Mouse (Mus musculus) limb, embryonic 12.5 days (tissue): ENCODE measurements around the gene Adamts4. TPM values are rescaled to one million over a fixed set of nuclear protein-coding genes. Genes with fewer than 3 reads are reported as not detected.
"Not testable (repeated sequence)": the region's sequence is repeated elsewhere in the genome, so short reads cannot be mapped to it uniquely, and the experiment has no call there.

Experiments
- ATAC-seq: fragments of 200-750 bp; cut with Nextera tagmentation; 2 replicates; pipeline ENCODE4 v1.8.0; 2017; ENCODE audit warnings: low read depth, moderate TSS enrichment; ENCODE audit not compliant: insufficient number of reproducible peaks, insufficient read depth, low FRiP score, low TSS enrichment
- H3K27ac ChIP-seq: fragments of 300-500 bp; sonication (generic); 2 replicates; pipeline ENCODE4 v1.5.1; 2016; ENCODE audit warnings: mild to moderate bottlenecking, moderate library complexity
- H3K27me3 ChIP-seq: fragments of 300-500 bp; sonication (generic); 2 replicates; pipeline ENCODE4 v1.6.1; 2016; ENCODE audit warnings: mild to moderate bottlenecking, moderate library complexity
- H3K36me3 ChIP-seq: fragments of 300-500 bp; sonication (generic); 2 replicates; pipeline ENCODE4 v1.6.1; 2016; ENCODE audit warnings: mild to moderate bottlenecking, moderate library complexity
- H3K4me1 ChIP-seq: fragments of 300-500 bp; sonication (generic); replicated peaks from 2 replicates; pipeline ENCODE4 v1.6.1; 2016
- H3K4me2 ChIP-seq: fragments of 300-500 bp; sonication (generic); 2 replicates; pipeline ENCODE4 v1.6.1; 2016; ENCODE audit warnings: mild to moderate bottlenecking, moderate library complexity
- H3K4me3 ChIP-seq: fragments of 300-500 bp; sonication (generic); replicated peaks from 2 replicates; pipeline ENCODE4 v1.5.1; 2016; ENCODE audit warnings: mild to moderate bottlenecking
- H3K9ac ChIP-seq: fragments of 300-500 bp; sonication (generic); replicated peaks from 2 replicates; pipeline ENCODE4 v1.6.1; 2016; ENCODE audit warnings: mild to moderate bottlenecking, moderate library complexity
- H3K9me3 ChIP-seq: fragments of 300-500 bp; sonication (generic); 2 replicates; pipeline ENCODE4 v1.6.1; 2016; ENCODE audit warnings: mild to moderate bottlenecking, moderate library complexity
- WGBS: fragments of 180-500 bp; shearing (Covaris S2); methylation state at CpG from one replicate; pipeline ENCODE4 v1.1.7; 2016; 5-methylcytosine and 5-hydroxymethylcytosine counted together
- polyA plus RNA-seq: library from polyadenylated mRNA; unstranded; fragments of >200 nt; fragmentation: Nextera tagmentation; extraction: Ambion mirVana; gene quantifications from 2 replicates; pipeline ENCODE4 v1.2.1, GENCODE M21; 2016

The Adamts4 gene
- polyA plus RNA-seq, 1 experiment from 2014 or later = 10.5 TPM

- H3K4me2 ChIP-seq = peak within 1 kb of the TSS; percentile 65
- ATAC-seq = peak; percentile 61
- WGBS = under 1% methylated on average over 42 of the region's 42 CpGs
- H3K9ac ChIP-seq = peak within 1 kb of the TSS; percentile 82
- peaks cover 17% of the 10 kb centered on the region for H3K27me3 ChIP-seq
- peak within 1 kb of the TSS; percentile 96 for H3K27ac ChIP-seq
- H3K4me3 ChIP-seq = peak within 1 kb of the TSS; percentile 66
- H3K9me3 ChIP-seq = no peaks in the 10 kb centered on the region
- peaks cover 9% of the 10 kb centered on the region for H3K4me1 ChIP-seq
- H3K36me3 ChIP-seq = peaks cover 8% of the 10 kb centered on the region
Observed at GRCm38 (mm10) chr1:171294298-171295062, 44.3 kb downstream of the Adamts4 start, which contains the start of gene Ufc1. Gene Ufc1, minus strand, starts transcription at chr1:171295024.

- peak overlapping the region; percentile 66 for H3K4me3 ChIP-seq
- H3K27ac ChIP-seq = peak overlapping the region; percentile 96
- peak overlapping the region; percentile 82; the same call in 1 of the 2 replicates for H3K9ac ChIP-seq
- H3K9me3 ChIP-seq = no peaks in the 10 kb centered on the region
- H3K27me3 ChIP-seq = peaks cover 17% of the 10 kb centered on the region
- H3K4me1 ChIP-seq = peaks cover 9% of the 10 kb centered on the region
- peak; percentile 1; the same call in 1 of the 2 replicates for ATAC-seq
- peak overlapping the region; percentile 65 for H3K4me2 ChIP-seq
- H3K36me3 ChIP-seq = peaks cover 3% of the 10 kb centered on the region
- 19% methylated on average over 3 of the region's 3 CpGs for WGBS
Observed at GRCm38 (mm10) chr1:171295063-171295402, 44.8 kb downstream of the Adamts4 start.

DNA sequence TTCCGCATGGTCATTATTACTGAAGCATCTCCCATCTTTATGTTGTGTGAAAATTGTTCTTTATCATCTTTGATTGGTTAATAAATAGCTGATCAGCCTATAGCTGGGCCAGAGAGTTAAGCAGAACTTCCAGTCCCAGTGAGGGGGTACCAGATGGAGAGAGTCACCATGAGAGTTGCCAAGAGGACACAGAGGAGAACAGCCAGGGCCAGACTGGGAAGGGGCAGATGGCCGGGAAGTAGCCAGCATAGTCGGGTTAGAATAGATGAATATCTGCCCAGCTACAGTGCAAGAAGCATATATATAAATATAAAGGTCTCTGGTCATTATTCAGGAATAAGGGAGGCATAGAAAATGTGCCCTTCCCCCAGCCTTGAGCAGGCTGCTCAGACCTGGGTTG lies 48.0 kb downstream of the Adamts4 start:
- no peaks in the 10 kb centered on the region for H3K9me3 ChIP-seq
- no peak overlapping the region for H3K9ac ChIP-seq
- no peak overlapping the region for H3K4me2 ChIP-seq
- 60% methylated on average over 3 of the region's 3 CpGs for WGBS
- H3K4me1 ChIP-seq = peaks cover 8% of the 10 kb centered on the region
- H3K4me3 ChIP-seq = no peak overlapping the region
- ATAC-seq = no peak
- H3K27ac ChIP-seq = no peak overlapping the region
- H3K36me3 ChIP-seq = no peaks in the 10 kb centered on the region
- H3K27me3 ChIP-seq = peaks cover 17% of the 10 kb centered on the region

DNA sequence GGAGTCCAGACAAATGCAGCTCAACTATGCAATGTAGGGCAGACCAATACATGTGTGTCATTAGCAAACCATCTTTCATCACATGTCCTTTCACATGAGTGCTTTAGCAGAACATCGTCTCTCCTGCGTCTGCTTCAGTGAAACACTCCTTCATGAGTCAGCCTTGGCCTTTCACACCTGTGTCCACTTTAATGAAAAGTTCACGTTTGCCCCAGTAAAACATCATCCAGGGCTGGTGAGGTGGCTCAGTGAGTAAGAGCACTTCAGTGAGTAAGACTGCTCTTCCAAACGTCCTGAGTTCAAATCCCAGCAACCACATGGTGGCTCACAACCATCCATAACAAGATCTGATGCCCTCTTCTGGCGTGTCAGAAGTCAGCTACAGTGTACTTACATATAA lies 55.9 kb downstream of the Adamts4 start:
- H3K4me1 ChIP-seq, H3K27me3 ChIP-seq, H3K9me3 ChIP-seq, H3K27ac ChIP-seq, H3K4me2 ChIP-seq, H3K36me3 ChIP-seq, H3K9ac ChIP-seq, H3K4me3 ChIP-seq, ATAC-seq: not testable (repeated sequence)
- WGBS = 72% methylated on average over 5 of the region's 5 CpGs

DNA sequence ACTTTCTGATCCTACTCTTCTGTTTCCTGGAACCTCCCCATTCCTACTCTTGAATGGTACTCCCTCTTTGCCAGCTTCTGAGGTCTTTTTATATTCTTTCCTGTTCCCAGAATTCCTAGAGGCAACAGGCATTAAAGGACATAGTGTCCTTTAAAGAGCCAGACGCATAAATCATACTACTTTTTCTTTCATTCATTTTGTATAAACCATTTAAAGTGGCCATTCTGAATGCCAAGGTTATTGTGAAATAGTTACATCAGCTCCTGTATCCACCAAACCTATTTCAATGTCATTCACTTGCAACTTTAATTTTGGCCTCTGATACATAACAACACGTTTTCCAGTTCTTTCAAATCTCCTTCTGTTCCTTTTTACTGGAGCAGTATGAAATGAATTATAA lies 59.1 kb downstream of the Adamts4 start:
- H3K27me3 ChIP-seq = no peaks in the 10 kb centered on the region
- H3K4me1 ChIP-seq = no peaks in the 10 kb centered on the region
- no peak overlapping the region for H3K9ac ChIP-seq
- WGBS = 70% methylated on average over 2 of the region's 2 CpGs
- no peak overlapping the region for H3K27ac ChIP-seq
- H3K4me3 ChIP-seq = no peak overlapping the region
- H3K4me2 ChIP-seq = no peak overlapping the region
- ATAC-seq = no peak
- H3K9me3 ChIP-seq = no peaks in the 10 kb centered on the region
- H3K36me3 ChIP-seq = no peaks in the 10 kb centered on the region

Other genes with a start within 250 kb of the Adamts4 start
- 0.17 and 0.21 TPM in 2 replicates for gene Fcgr4, start 231.5 kb upstream of the Adamts4 start, polyA plus RNA-seq
- 4.5 and 5.3 TPM in 2 replicates for gene Fcgr3, start 185.5 kb upstream of the Adamts4 start, polyA plus RNA-seq
- 1.5 and 1.6 TPM in 2 replicates for gene Cfap126, start 136.5 kb upstream of the Adamts4 start, polyA plus RNA-seq
- gene Sdhc, start 99.8 kb upstream of the Adamts4 start, polyA plus RNA-seq = 182 and 217 TPM in 2 replicates
- 1.5 and 2.6 TPM in 2 replicates for gene Mpz, start 99.7 kb upstream of the Adamts4 start, polyA plus RNA-seq
- 2.0 and 2.8 TPM in 2 replicates for gene Pcp4l1, start 54.2 kb upstream of the Adamts4 start, polyA plus RNA-seq
- 0.17 and 0.43 TPM in 2 replicates for gene Nr1i3, start 36.5 kb upstream of the Adamts4 start, polyA plus RNA-seq
- 29.7 and 31.9 TPM in 2 replicates for gene Tomm40l, start 27.9 kb upstream of the Adamts4 start, polyA plus RNA-seq
- 2.1 and 3.1 TPM in 2 replicates for gene Apoa2, start 25.4 kb upstream of the Adamts4 start, polyA plus RNA-seq
- gene Fcer1g, start 16.1 kb upstream of the Adamts4 start, polyA plus RNA-seq = 15.9 and 21.0 TPM in 2 replicates
- gene Ndufs2, start 967 bp downstream of the Adamts4 start, polyA plus RNA-seq = 251 and 257 TPM in 2 replicates
- gene B4galt3, start 19.9 kb downstream of the Adamts4 start, polyA plus RNA-seq = 82.1 and 84.8 TPM in 2 replicates
- 71.9 and 75.9 TPM in 2 replicates for gene Ppox, start 30.8 kb downstream of the Adamts4 start, polyA plus RNA-seq
- gene Usp21, start 37.6 kb downstream of the Adamts4 start, polyA plus RNA-seq = 132 and 134 TPM in 2 replicates
- 108 and 111 TPM in 2 replicates for gene Ufc1, start 44.6 kb downstream of the Adamts4 start, polyA plus RNA-seq
- 59.2 and 62.9 TPM in 2 replicates for gene Dedd, start 78.7 kb downstream of the Adamts4 start, polyA plus RNA-seq
- gene Nit1, start 95.2 kb downstream of the Adamts4 start, polyA plus RNA-seq = 43.8 and 43.9 TPM in 2 replicates
- 123 and 128 TPM in 2 replicates for gene Pfdn2, start 95.2 kb downstream of the Adamts4 start, polyA plus RNA-seq
- 2.0 and 2.2 TPM in 2 replicates for gene Klhdc9, start 110.4 kb downstream of the Adamts4 start, polyA plus RNA-seq
- 6.2 and 7.8 TPM in 2 replicates for gene Nectin4, start 119.7 kb downstream of the Adamts4 start, polyA plus RNA-seq
- gene Arhgap30, start 138.5 kb downstream of the Adamts4 start, polyA plus RNA-seq = 0.75 and 0.91 TPM in 2 replicates
- 113 and 123 TPM in 2 replicates for gene Usf1, start 160.9 kb downstream of the Adamts4 start, polyA plus RNA-seq
- gene Tstd1, start 168.5 kb downstream of the Adamts4 start, polyA plus RNA-seq = 7.5 and 7.7 TPM in 2 replicates
- gene F11r, start 187.1 kb downstream of the Adamts4 start, polyA plus RNA-seq = 32.9 and 36.8 TPM in 2 replicates